Comparison of ENCODE assay signal across 29 mouse cellular contexts in genomic region chr2:156227689-156228088, GRCm38 (mm10).
"Had no signal": no experiment of that assay in that cellular context is flagged by ENCODE, and none has a peak within 500 bp of the region (broad histone marks: within the 10 kb centered on the region; RNA-seq: fewer than 3 reads in every experiment).

No protein-coding gene starts in this region.

- H3K27me3 ChIP-seq: heart, embryonic 12.5 days; heart, embryonic 13.5 days; heart, embryonic 15.5 days; hindbrain, embryonic 12.5 days; hindbrain, embryonic 13.5 days; hindbrain, embryonic 15.5 days; intestine, embryonic 15.5 days; kidney, embryonic 15.5 days had no signal

- H3K4me3 ChIP-seq: heart, embryonic 12.5 days; heart, embryonic 13.5 days; heart, embryonic 15.5 days; hindbrain, embryonic 10.5 days; hindbrain, embryonic 12.5 days; hindbrain, embryonic 13.5 days; hindbrain, embryonic 15.5 days; intestine, embryonic 15.5 days; kidney, embryonic 15.5 days; layer of hippocampus, adult 2 months; left cerebral cortex, adult 2 months had no signal

- H3K4me2 ChIP-seq: heart, embryonic 11.5 days; heart, embryonic 12.5 days; heart, embryonic 13.5 days; heart, embryonic 15.5 days; hindbrain, embryonic 12.5 days; hindbrain, embryonic 13.5 days; hindbrain, embryonic 14.5 days; hindbrain, embryonic 15.5 days; intestine, embryonic 15.5 days; kidney, embryonic 15.5 days had no signal

- DNase-seq: heart, postnatal 10 days; heart, postnatal 14 days; heart, postnatal 36 days; heart, postnatal 4 days; kidney, adult 11 months; kidney, adult 18-20 months; kidney, adult 2 months; kidney, adult 8-10 months; kidney, adult 9 months; kidney, postnatal 10 days; kidney, postnatal 14 days; kidney, postnatal 25 days; kidney, postnatal 36 days; kidney, postnatal 4 days; layer of hippocampus, adult 9-11 months; layer of hippocampus, postnatal 36 days had no signal
